Mouse (Mus musculus): ENCODE measurements around the gene Dhx58.

DNA sequence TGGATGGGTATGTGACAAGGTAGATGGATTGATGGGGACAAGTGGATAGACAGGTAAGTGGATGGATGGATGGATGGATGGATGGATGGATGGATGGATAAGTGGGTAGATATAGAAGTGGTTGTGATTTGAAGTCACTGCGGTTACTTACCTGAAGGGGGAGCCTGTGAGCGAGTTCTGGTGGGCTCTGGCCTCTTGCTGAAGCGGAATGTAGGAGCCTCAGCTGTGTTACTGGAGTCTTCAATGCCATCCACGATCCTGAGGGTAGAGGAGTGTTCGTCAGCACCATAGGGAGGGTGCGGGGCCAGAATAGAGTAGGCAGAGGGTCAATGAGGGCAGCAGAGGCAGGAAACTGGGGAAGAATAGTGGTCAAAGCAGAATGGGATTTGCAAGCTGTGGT, 41.0 kb upstream of the Dhx58 start:
- peak; percentile 80 for TF ChIP-seq CTCF (IDR thresholded peaks at IDR 0.05; ENCODE audit: low read depth)
- TF ChIP-seq EP300 (IDR thresholded peaks at IDR 0.05; ENCODE audit: low read depth) = no peak

Measured in liver, postnatal 0 days (tissue).